Mouse (Mus musculus) midbrain, embryonic 11.5 days (tissue): ENCODE results near the gene Srp68. TPM values are rescaled to one million over a fixed set of nuclear protein-coding genes. Genes with fewer than 3 reads are reported as not detected.

Source experiments
- ATAC-seq: fragments of 200-750 bp; cut with Nextera tagmentation; 2 replicates; pipeline ENCODE4 v1.8.0; 2017; ENCODE audit warnings: moderate TSS enrichment, moderate library complexity; ENCODE audit not compliant: low FRiP score
- DNase-seq: peaks from one replicate; pipeline ENCODE4 v3.0.0; 2015; ENCODE audit warnings: low spot score; ENCODE audit errors: missing footprints
- H3K27ac ChIP-seq: fragments of 300-500 bp; sonication (generic); 2 replicates; pipeline ENCODE4 v1.5.1; 2014; ENCODE audit warnings: low read depth, low read length
- H3K27me3 ChIP-seq: fragments of 300-500 bp; sonication (generic); 2 replicates; pipeline ENCODE4 v1.6.1; 2014; ENCODE audit warnings: mild to moderate bottlenecking, low read length, moderate library complexity, mixed read lengths; ENCODE audit not compliant: control insufficient read depth, insufficient read depth
- H3K36me3 ChIP-seq: fragments of 300-500 bp; sonication (generic); 2 replicates; pipeline ENCODE4 v1.6.1; 2014; ENCODE audit warnings: mild to moderate bottlenecking, low read length, moderate library complexity, mixed read lengths; ENCODE audit not compliant: control insufficient read depth, insufficient read depth
- H3K4me1 ChIP-seq: fragments of 300-500 bp; sonication (generic); 2 replicates; pipeline ENCODE4 v1.6.1; 2014; ENCODE audit warnings: low read length; ENCODE audit not compliant: control insufficient read depth, insufficient read depth
- H3K4me2 ChIP-seq: fragments of 300-500 bp; sonication (generic); 2 replicates; pipeline ENCODE4 v1.6.1; 2014; ENCODE audit warnings: mild to moderate bottlenecking, moderate library complexity
- H3K4me3 ChIP-seq: fragments of 300-500 bp; sonication (generic); 2 replicates; pipeline ENCODE4 v1.5.1; 2014; ENCODE audit warnings: low read depth, low read length
- H3K9ac ChIP-seq: fragments of 300-500 bp; sonication (generic); 2 replicates; pipeline ENCODE4 v1.6.1; 2014; ENCODE audit warnings: low read length
- H3K9me3 ChIP-seq: fragments of 300-500 bp; sonication (generic); 2 replicates; pipeline ENCODE4 v1.6.1; 2016; ENCODE audit warnings: low read length; ENCODE audit not compliant: control insufficient read depth
- WGBS: fragments of 180-500 bp; shearing (Covaris S2); extraction: QIAGEN DNeasy Blood & Tissue Kit; methylation state at CpG from one replicate; pipeline ENCODE4 v1.1.7; 2014; 5-methylcytosine and 5-hydroxymethylcytosine counted together
- polyA plus RNA-seq: library from polyadenylated mRNA; unstranded; fragments of >200 nt; fragmentation: Nextera tagmentation; extraction: Ambion mirVana; gene quantifications from 2 replicates; pipeline ENCODE4 v1.2.1, GENCODE M21; 2014

Srp68 gene
- polyA plus RNA-seq, 1 experiment from 2014 or later, result 78.6 TPM

- H3K9me3 ChIP-seq, result no peaks in the 10 kb centered on the region
- H3K4me1 ChIP-seq, result no peaks in the 10 kb centered on the region
- DNase-seq (no peak), ATAC-seq (no peak)
- H3K27ac ChIP-seq, result no peak overlapping the region
- H3K4me2 ChIP-seq, result no peak overlapping the region
- H3K9ac ChIP-seq, result no peak overlapping the region
- H3K27me3 ChIP-seq, result no peaks in the 10 kb centered on the region
- 97% methylated on average over 8 of the region's 8 CpGs for WGBS
- H3K36me3 ChIP-seq, result peaks cover 29% of the 10 kb centered on the region
- H3K4me3 ChIP-seq, result no peak overlapping the region
These were observed 14.6 kb downstream of the Srp68 start for GRCm38 (mm10) chr11:116259461-116259860.

GRCm38 (mm10) chr11:116255982-116256675 lies 17.9 kb downstream of the Srp68 start:
- H3K4me3 ChIP-seq, result no peak overlapping the region
- no peaks in the 10 kb centered on the region for H3K27me3 ChIP-seq
- no peaks in the 10 kb centered on the region for H3K4me1 ChIP-seq
- no peak overlapping the region for H3K4me2 ChIP-seq
- H3K9me3 ChIP-seq, result no peaks in the 10 kb centered on the region
- H3K27ac ChIP-seq, result no peak overlapping the region
- 90% methylated on average over 9 of the region's 9 CpGs for WGBS
- H3K9ac ChIP-seq, result no peak overlapping the region
- DNase-seq, result no peak
- ATAC-seq, result no peak
- peaks cover 30% of the 10 kb centered on the region for H3K36me3 ChIP-seq

GRCm38 (mm10) chr11:116255090-116255981 lies 18.7 kb downstream of the Srp68 start:
- Histone ChIP-seq H3K27ac (no peak overlapping the region), H3K4me1 (no peaks in the 10 kb centered on the region), H3K4me3 (no peak overlapping the region), H3K27me3 (no peaks in the 10 kb centered on the region), H3K9ac (no peak overlapping the region), H3K36me3 (peaks cover 26% of the 10 kb centered on the region), H3K9me3 (no peaks in the 10 kb centered on the region), H3K4me2 (no peak overlapping the region)
- no peak for ATAC-seq
- no peak for DNase-seq
- WGBS, result 88% methylated on average over 22 of the region's 22 CpGs

GRCm38 (mm10) chr11:116254627-116255026 lies 19.4 kb downstream of the Srp68 start:
- H3K9ac ChIP-seq, result no peak overlapping the region
- H3K9me3 ChIP-seq, result no peaks in the 10 kb centered on the region
- 94% methylated on average over 9 of the region's 9 CpGs for WGBS
- peaks cover 24% of the 10 kb centered on the region for H3K36me3 ChIP-seq
- no peaks in the 10 kb centered on the region for H3K4me1 ChIP-seq
- H3K4me3 ChIP-seq, result no peak overlapping the region
- ATAC-seq (no peak), DNase-seq (no peak)
- H3K27me3 ChIP-seq, result no peaks in the 10 kb centered on the region
- no peak overlapping the region for H3K27ac ChIP-seq
- no peak overlapping the region for H3K4me2 ChIP-seq

GRCm38 (mm10) chr11:116253076-116253600 lies 20.9 kb downstream of the Srp68 start:
- WGBS, result 89% methylated on average over 3 of the region's 3 CpGs
- ATAC-seq (no peak), DNase-seq (no peak)
- Histone ChIP-seq H3K36me3 (peaks cover 23% of the 10 kb centered on the region), H3K4me2 (no peak overlapping the region), H3K27ac (no peak overlapping the region), H3K27me3 (no peaks in the 10 kb centered on the region), H3K4me1 (no peaks in the 10 kb centered on the region), H3K9me3 (no peaks in the 10 kb centered on the region), H3K4me3 (no peak overlapping the region), H3K9ac (no peak overlapping the region)

GRCm38 (mm10) chr11:116250898-116251297 lies 23.1 kb downstream of the Srp68 start:
- DNase-seq, result no peak
- 94% methylated on average over 8 of the region's 8 CpGs for WGBS
- Histone ChIP-seq H3K4me3 (no peak overlapping the region), H3K36me3 (peaks cover 35% of the 10 kb centered on the region), H3K4me1 (no peaks in the 10 kb centered on the region), H3K9me3 (no peaks in the 10 kb centered on the region), H3K9ac (no peak overlapping the region), H3K4me2 (no peak overlapping the region), H3K27ac (no peak overlapping the region), H3K27me3 (no peaks in the 10 kb centered on the region)
- no peak for ATAC-seq

GRCm38 (mm10) chr11:116247502-116248222 lies 26.4 kb downstream of the Srp68 start:
- Histone ChIP-seq H3K27ac (no peak overlapping the region), H3K27me3 (no peaks in the 10 kb centered on the region), H3K9ac (no peak overlapping the region), H3K4me3 (no peak overlapping the region), H3K4me2 (no peak overlapping the region), H3K36me3 (peaks cover 30% of the 10 kb centered on the region), H3K4me1 (no peaks in the 10 kb centered on the region), H3K9me3 (no peaks in the 10 kb centered on the region)
- DNase-seq, result no peak
- ATAC-seq, result no peak
- WGBS, result 91% methylated on average over 14 of the region's 14 CpGs

- 80% methylated on average over 6 of the region's 6 CpGs for WGBS
- H3K9ac ChIP-seq, result no peak overlapping the region
- ATAC-seq, result no peak
These were observed 28.4 kb downstream of the Srp68 start for GRCm38 (mm10) chr11:116245616-116246015.

More at GRCm38 (mm10) chr11:116245616-116246015, 28.4 kb downstream of the Srp68 start:
- Histone ChIP-seq H3K27me3 (no peaks in the 10 kb centered on the region), H3K36me3 (peaks cover 24% of the 10 kb centered on the region), H3K27ac (no peak overlapping the region), H3K9me3 (no peaks in the 10 kb centered on the region), H3K4me3 (no peak overlapping the region), H3K4me1 (no peaks in the 10 kb centered on the region), H3K4me2 (no peak overlapping the region)
- DNase-seq, result no peak
